Mouse (Mus musculus): ENCODE results near the gene Pigr. TPM values are rescaled to one million over a fixed set of nuclear protein-coding genes. Genes with fewer than 3 reads are reported as not detected.
A peak's percentile ranks its signal among the peaks of the same experiment; 100 is the strongest.

The Pigr gene
- polyA plus RNA-seq, 1 experiment from 2014 or later: 0.46 TPM

DNA sequence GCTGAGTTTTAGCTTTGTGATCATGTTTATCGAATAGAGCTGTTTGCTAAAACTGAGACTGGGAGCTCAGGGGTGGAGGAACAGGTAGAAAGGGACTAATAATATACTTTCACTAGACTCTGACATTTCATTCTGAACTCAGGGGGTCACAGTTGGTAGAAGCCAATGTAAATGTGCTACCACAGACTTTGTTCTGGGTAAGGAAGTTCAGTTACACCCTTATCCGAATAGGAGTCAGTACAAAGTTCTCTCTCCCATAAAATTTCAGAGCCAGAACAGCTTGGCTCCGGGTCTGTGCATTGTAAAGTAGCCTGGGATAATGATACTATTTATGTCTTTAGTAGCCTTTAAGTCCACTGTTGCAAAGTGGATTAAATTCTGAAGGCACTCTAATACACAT is 27.9 kb upstream of the Pigr start:
- Histone ChIP-seq H3K4me1 (ENCODE audit: control insufficient read depth, insufficient read depth, low read length) (peaks cover 4% of the 10 kb centered on the region; the same call in 1 of the 2 replicates), H3K27ac (ENCODE audit: low read length) (no peak overlapping the region), H3K36me3 (ENCODE audit: control insufficient read depth, insufficient read depth) (no peaks in the 10 kb centered on the region), H3K9ac (ENCODE audit: low read length) (no peak overlapping the region), H3K9me3 (replicated peaks; ENCODE audit: control insufficient read depth, low read length) (no peaks in the 10 kb centered on the region), H3K4me2 (ENCODE audit: low read depth, low read length) (no peak overlapping the region), H3K27me3 (ENCODE audit: control insufficient read depth, insufficient read depth, low read length) (peaks cover 3% of the 10 kb centered on the region; the same call in 1 of the 2 replicates), H3K4me3 (ENCODE audit: low read length) (no peak overlapping the region)
- no peak for ATAC-seq (replicated peaks; ENCODE audit: extremely low read depth, insufficient read depth, low FRiP score)
- 64% methylated on average over 3 of the region's 3 CpGs for WGBS

DNA sequence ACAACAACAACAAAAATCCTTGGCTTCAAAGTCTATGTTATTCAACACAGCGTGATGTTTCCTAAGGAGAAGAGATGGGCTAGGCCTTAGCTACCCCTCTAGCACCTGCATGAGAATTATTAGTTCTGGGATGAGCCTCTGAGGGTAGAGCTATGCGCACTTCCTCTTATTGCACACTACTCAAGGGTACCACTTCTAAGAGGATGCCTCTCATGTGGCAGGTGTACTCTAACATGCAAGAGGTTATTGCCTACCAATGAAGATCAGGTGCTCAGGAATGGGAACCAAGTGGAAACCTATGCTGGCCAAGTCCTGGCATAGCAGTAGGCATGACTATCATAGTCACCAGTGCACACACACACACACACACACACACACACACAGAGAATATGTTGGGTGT is 27.1 kb upstream of the Pigr start:
- Histone ChIP-seq H3K27ac (ENCODE audit: low read length) (no peak overlapping the region), H3K9ac (ENCODE audit: low read length) (no peak overlapping the region), H3K36me3 (ENCODE audit: control insufficient read depth, insufficient read depth) (no peaks in the 10 kb centered on the region), H3K4me3 (ENCODE audit: low read length) (no peak overlapping the region), H3K4me1 (ENCODE audit: control insufficient read depth, insufficient read depth, low read length) (peaks cover 12% of the 10 kb centered on the region), H3K9me3 (replicated peaks; ENCODE audit: control insufficient read depth, low read length) (no peaks in the 10 kb centered on the region), H3K4me2 (ENCODE audit: low read depth, low read length) (no peak overlapping the region), H3K27me3 (ENCODE audit: control insufficient read depth, insufficient read depth, low read length) (peaks cover 3% of the 10 kb centered on the region; the same call in 1 of the 2 replicates)
- no peak for ATAC-seq (replicated peaks; ENCODE audit: extremely low read depth, insufficient read depth, low FRiP score)
- WGBS: 78% methylated on average over 2 of the region's 2 CpGs

DNA sequence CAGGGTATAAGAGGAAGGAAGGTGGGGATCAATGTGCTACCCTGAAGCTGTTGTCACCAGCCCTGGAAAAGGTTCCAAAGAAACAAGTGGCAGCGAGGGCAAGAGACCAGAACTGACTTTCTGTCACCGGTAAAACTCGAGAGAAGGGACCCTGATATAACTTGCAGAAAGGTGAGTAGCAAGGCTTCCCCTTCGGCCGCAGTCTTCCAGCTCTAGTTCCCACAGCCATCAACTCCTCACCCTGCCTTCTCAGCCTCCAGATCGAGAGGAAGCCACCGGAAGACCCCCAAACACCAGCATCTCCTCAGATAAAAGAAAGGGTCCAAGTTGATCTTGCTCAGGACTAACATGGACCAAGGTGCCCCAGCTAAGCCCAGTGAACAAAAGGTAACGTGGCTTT is 25.9 kb upstream of the Pigr start, which contains the start of gene Fcamr:
Fcamr (plus strand) TSS at position 301 of the 400 bp plus-strand sequence.
- WGBS: 79% methylated on average over 8 of the region's 8 CpGs
- no peaks in the 10 kb centered on the region for H3K9me3 ChIP-seq (replicated peaks; ENCODE audit: control insufficient read depth, low read length)
- peaks cover 15% of the 10 kb centered on the region for H3K4me1 ChIP-seq (ENCODE audit: control insufficient read depth, insufficient read depth, low read length)
- no peak within 1 kb of the TSS for H3K9ac ChIP-seq (ENCODE audit: low read length)
- no peak within 1 kb of the TSS for H3K27ac ChIP-seq (ENCODE audit: low read length)
- ATAC-seq (replicated peaks; ENCODE audit: extremely low read depth, insufficient read depth, low FRiP score): no peak
- H3K36me3 ChIP-seq (ENCODE audit: control insufficient read depth, insufficient read depth): no peaks in the 10 kb centered on the region
- H3K4me3 ChIP-seq (ENCODE audit: low read length): no peak within 1 kb of the TSS
- no peak within 1 kb of the TSS for H3K4me2 ChIP-seq (ENCODE audit: low read depth, low read length)
- H3K27me3 ChIP-seq (ENCODE audit: control insufficient read depth, insufficient read depth, low read length): peaks cover 3% of the 10 kb centered on the region; the same call in 1 of the 2 replicates

DNA sequence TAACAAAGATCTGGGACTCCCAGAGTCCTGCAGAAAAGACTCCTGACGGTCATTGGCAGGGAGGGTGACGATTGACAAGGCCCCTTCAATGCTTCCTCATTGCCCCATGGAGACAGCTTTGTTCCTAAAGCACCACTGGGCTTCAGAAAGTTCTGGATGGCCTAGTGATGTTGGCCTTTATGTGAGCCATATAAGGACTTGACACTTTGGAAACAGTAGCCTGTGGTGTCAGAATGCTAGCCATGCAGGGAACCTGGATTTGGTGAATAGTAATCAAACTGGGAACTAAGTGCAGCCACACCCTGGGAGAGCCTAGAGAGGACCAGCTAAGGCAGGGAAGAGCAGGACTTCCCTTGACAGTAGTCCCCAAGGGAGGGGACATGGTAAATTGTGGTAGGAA is 25.0 kb upstream of the Pigr start:
- Histone ChIP-seq H3K9ac (ENCODE audit: low read length) (no peak overlapping the region), H3K4me1 (ENCODE audit: control insufficient read depth, insufficient read depth, low read length) (peaks cover 15% of the 10 kb centered on the region), H3K27ac (ENCODE audit: low read length) (no peak overlapping the region), H3K36me3 (ENCODE audit: control insufficient read depth, insufficient read depth) (no peaks in the 10 kb centered on the region), H3K9me3 (replicated peaks; ENCODE audit: control insufficient read depth, low read length) (no peaks in the 10 kb centered on the region), H3K27me3 (ENCODE audit: control insufficient read depth, insufficient read depth, low read length) (peaks cover 3% of the 10 kb centered on the region; the same call in 1 of the 2 replicates), H3K4me2 (ENCODE audit: low read depth, low read length) (no peak overlapping the region), H3K4me3 (ENCODE audit: low read length) (no peak overlapping the region)
- no peak for ATAC-seq (replicated peaks; ENCODE audit: extremely low read depth, insufficient read depth, low FRiP score)
- 79% methylated on average over 2 of the region's 2 CpGs for whole genome bisulfite sequencing

DNA sequence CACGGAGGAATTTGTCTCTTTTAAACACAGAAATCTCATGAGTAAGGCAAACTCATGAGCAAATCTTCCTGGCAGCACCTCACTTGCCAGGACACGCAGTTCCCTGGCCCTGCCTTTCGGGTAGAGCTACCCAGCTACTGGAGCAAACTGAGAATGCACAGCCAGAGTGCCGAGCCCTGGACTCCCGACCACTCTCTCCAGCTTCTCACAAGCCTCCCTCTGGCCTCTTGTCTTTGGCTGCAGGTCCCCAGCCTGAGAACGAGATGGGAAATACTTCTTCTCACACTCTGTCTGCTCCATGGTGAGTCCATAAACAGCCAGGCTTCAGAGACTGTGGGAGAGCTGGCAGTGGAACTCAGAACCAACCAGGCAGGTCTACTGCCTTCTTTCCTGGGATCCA is 23.5 kb upstream of the Pigr start:
- Histone ChIP-seq H3K9me3 (replicated peaks; ENCODE audit: control insufficient read depth, low read length) (no peaks in the 10 kb centered on the region), H3K4me2 (ENCODE audit: low read depth, low read length) (no peak overlapping the region), H3K36me3 (ENCODE audit: control insufficient read depth, insufficient read depth) (no peaks in the 10 kb centered on the region), H3K27me3 (ENCODE audit: control insufficient read depth, insufficient read depth, low read length) (peaks cover 3% of the 10 kb centered on the region; the same call in 1 of the 2 replicates), H3K4me3 (ENCODE audit: low read length) (no peak overlapping the region), H3K4me1 (ENCODE audit: control insufficient read depth, insufficient read depth, low read length) (peaks cover 15% of the 10 kb centered on the region), H3K27ac (ENCODE audit: low read length) (peak overlapping the region; percentile 12; the same call in 1 of the 2 replicates), H3K9ac (ENCODE audit: low read length) (no peak overlapping the region)
- no peak for ATAC-seq (replicated peaks; ENCODE audit: extremely low read depth, insufficient read depth, low FRiP score)
- 47% methylated on average over 6 of the region's 6 CpGs for WGBS

DNA sequence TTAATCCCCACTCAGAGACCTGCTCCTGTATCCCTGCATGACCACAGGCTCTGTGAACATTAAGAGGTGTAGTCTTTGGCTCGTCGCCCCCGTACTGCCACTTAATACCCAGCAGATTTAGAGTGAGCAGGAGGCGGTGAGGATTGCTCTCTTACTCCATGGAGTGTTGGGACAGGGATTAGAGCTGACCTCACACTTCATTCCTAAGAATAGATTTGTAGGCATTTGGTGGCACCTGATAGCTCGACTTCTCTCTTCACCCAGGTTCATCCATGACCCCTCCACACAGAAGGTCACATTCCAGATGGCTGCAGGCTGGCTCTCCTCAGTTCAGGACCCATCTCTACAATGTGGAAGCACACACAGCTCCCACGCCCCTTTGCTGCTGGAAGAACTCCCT is 22.2 kb upstream of the Pigr start:
- Histone ChIP-seq H3K9me3 (replicated peaks; ENCODE audit: control insufficient read depth, low read length) (no peaks in the 10 kb centered on the region), H3K36me3 (ENCODE audit: control insufficient read depth, insufficient read depth) (no peaks in the 10 kb centered on the region), H3K27me3 (ENCODE audit: control insufficient read depth, insufficient read depth, low read length) (peaks cover 3% of the 10 kb centered on the region; the same call in 1 of the 2 replicates), H3K4me3 (ENCODE audit: low read length) (no peak overlapping the region), H3K4me2 (ENCODE audit: low read depth, low read length) (peak overlapping the region; percentile 27; the same call in 1 of the 2 replicates), H3K27ac (ENCODE audit: low read length) (peak overlapping the region; percentile 45), H3K9ac (ENCODE audit: low read length) (no peak overlapping the region), H3K4me1 (ENCODE audit: control insufficient read depth, insufficient read depth, low read length) (peaks cover 12% of the 10 kb centered on the region)
- peak; percentile 84 for ATAC-seq (replicated peaks; ENCODE audit: extremely low read depth, insufficient read depth, low FRiP score)
- 38% methylated on average over 6 of the region's 6 CpGs for WGBS

DNA sequence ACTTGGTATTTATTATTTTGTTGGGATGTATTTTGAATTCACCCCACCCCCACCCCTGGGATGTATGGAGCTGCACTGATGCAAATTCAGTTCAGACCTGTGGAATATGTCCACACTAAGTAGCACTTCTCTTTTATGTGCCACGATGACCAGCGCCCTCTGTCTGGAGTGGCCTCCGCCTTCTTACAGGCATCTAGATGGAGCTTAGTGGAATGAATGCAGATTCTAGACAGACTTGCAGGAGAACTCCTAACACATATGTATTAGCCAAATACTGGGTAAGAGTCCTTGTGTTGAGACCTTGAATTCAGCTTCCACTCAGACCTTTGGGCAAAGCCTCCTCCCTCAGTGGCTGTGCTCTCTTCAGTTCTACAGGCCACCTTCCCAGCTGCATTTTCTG is 15.6 kb upstream of the Pigr start:
- WGBS: 79% methylated on average over 3 of the region's 3 CpGs

DNA sequence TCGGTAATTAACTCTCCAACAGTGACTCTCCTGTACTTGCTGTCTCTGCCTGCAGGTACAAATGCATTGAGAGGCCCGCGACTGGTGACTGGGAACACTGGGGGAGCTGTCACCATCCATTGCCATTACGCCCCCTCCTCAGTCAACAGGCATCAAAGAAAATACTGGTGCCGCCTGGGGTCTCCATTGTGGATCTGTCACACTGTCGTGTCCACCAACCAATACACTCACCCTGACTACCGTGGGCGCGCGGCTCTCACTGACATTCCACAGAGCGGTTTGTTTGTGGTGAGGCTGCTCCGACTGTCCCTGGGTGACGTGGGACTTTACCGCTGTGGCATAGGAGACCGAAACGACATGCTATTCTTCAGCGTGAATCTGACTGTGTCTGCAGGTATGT is 15.2 kb upstream of the Pigr start:
- Histone ChIP-seq H3K36me3 (ENCODE audit: control insufficient read depth, insufficient read depth) (no peaks in the 10 kb centered on the region), H3K4me3 (ENCODE audit: low read length) (no peak overlapping the region), H3K4me1 (ENCODE audit: control insufficient read depth, insufficient read depth, low read length) (no peaks in the 10 kb centered on the region), H3K9me3 (replicated peaks; ENCODE audit: control insufficient read depth, low read length) (no peaks in the 10 kb centered on the region), H3K4me2 (ENCODE audit: low read depth, low read length) (no peak overlapping the region), H3K9ac (ENCODE audit: low read length) (no peak overlapping the region), H3K27ac (ENCODE audit: low read length) (no peak overlapping the region), H3K27me3 (ENCODE audit: control insufficient read depth, insufficient read depth, low read length) (no peaks in the 10 kb centered on the region)
- ATAC-seq (replicated peaks; ENCODE audit: extremely low read depth, insufficient read depth, low FRiP score): no peak
- 66% methylated on average over 17 of the region's 17 CpGs for WGBS

More for the DNA sequence above, 15.6 kb upstream of the Pigr start:
- Histone ChIP-seq H3K9ac (ENCODE audit: low read length) (no peak overlapping the region), H3K27ac (ENCODE audit: low read length) (no peak overlapping the region), H3K27me3 (ENCODE audit: control insufficient read depth, insufficient read depth, low read length) (no peaks in the 10 kb centered on the region), H3K36me3 (ENCODE audit: control insufficient read depth, insufficient read depth) (no peaks in the 10 kb centered on the region), H3K4me1 (ENCODE audit: control insufficient read depth, insufficient read depth, low read length) (no peaks in the 10 kb centered on the region), H3K4me3 (ENCODE audit: low read length) (no peak overlapping the region), H3K4me2 (ENCODE audit: low read depth, low read length) (no peak overlapping the region), H3K9me3 (replicated peaks; ENCODE audit: control insufficient read depth, low read length) (no peaks in the 10 kb centered on the region)
- ATAC-seq (replicated peaks; ENCODE audit: extremely low read depth, insufficient read depth, low FRiP score): no peak

DNA sequence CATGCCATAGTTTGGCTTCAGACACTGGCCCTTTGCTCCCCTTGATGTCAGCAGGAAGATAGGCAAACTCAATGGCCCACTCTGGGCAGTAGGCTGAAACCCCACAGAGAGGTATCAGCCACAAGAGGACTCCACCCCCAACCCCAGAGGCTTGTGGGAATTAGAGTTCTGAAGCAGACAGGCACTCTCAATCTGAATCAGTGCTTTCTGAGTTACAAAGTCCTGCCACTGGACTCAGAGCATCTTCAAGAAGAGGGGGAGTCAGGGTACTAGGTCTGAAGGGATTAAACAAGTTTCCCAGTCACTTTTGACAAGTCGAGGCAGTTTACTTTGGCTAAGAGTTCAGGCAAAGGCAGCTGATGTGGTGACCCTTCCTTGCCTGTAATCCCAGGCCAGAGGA is 6.7 kb upstream of the Pigr start:
- no peak for ATAC-seq (replicated peaks; ENCODE audit: extremely low read depth, insufficient read depth, low FRiP score)
- no peaks in the 10 kb centered on the region for H3K4me1 ChIP-seq (ENCODE audit: control insufficient read depth, insufficient read depth, low read length)
- H3K27me3 ChIP-seq (ENCODE audit: control insufficient read depth, insufficient read depth, low read length): no peaks in the 10 kb centered on the region
- H3K9ac ChIP-seq (ENCODE audit: low read length): no peak overlapping the region
- no peaks in the 10 kb centered on the region for H3K9me3 ChIP-seq (replicated peaks; ENCODE audit: control insufficient read depth, low read length)
- no peaks in the 10 kb centered on the region for H3K36me3 ChIP-seq (ENCODE audit: control insufficient read depth, insufficient read depth)
- no peak overlapping the region for H3K27ac ChIP-seq (ENCODE audit: low read length)
- 55% methylated on average over 1 of the region's 1 CpGs for WGBS
- no peak overlapping the region for H3K4me3 ChIP-seq (ENCODE audit: low read length)
- H3K4me2 ChIP-seq (ENCODE audit: low read depth, low read length): no peak overlapping the region
